Mouse (Mus musculus): Measurements from ENCODE around the gene Gm21970.

Gene Gm21970

GRCm38 (mm10) chr16:91391421-91391820, at the start of gene Gm21970:
TSS of gene Gm21970 (plus strand) at chr16:91391721.
- DNase-seq (ENCODE audit: low read depth, low spot score): no peak

GRCm38 (mm10) chr16:91346491-91346890, 45.0 kb upstream of the Gm21970 start:
- no peak for DNase-seq (ENCODE audit: low read depth, low spot score)

GRCm38 (mm10) chr16:91347491-91348263, 43.8 kb upstream of the Gm21970 start:
- no peak for DNase-seq (ENCODE audit: low read depth, low spot score)

GRCm38 (mm10) chr16:91348264-91348565, 43.3 kb upstream of the Gm21970 start:
- no peak for DNase-seq (ENCODE audit: low read depth, low spot score)

GRCm38 (mm10) chr16:91348588-91349330, 42.8 kb upstream of the Gm21970 start:
- DNase-seq (ENCODE audit: low read depth, low spot score): no peak

GRCm38 (mm10) chr16:91352084-91352562, 39.4 kb upstream of the Gm21970 start:
- peak; percentile 91 for DNase-seq (ENCODE audit: low read depth, low spot score)

- DNase-seq (ENCODE audit: low read depth, low spot score): peak; percentile 94
Measured at GRCm38 (mm10) chr16:91352749-91353148, 38.8 kb upstream of the Gm21970 start.

- no peak for DNase-seq (ENCODE audit: low read depth, low spot score)
Measured at GRCm38 (mm10) chr16:91353177-91353576, 38.3 kb upstream of the Gm21970 start.

- DNase-seq (ENCODE audit: low read depth, low spot score): no peak
Measured at GRCm38 (mm10) chr16:91353638-91354037, 37.9 kb upstream of the Gm21970 start.

GRCm38 (mm10) chr16:91354599-91354998, 36.9 kb upstream of the Gm21970 start:
- DNase-seq (ENCODE audit: low read depth, low spot score): no peak

- no peak for DNase-seq (ENCODE audit: low read depth, low spot score)
Measured at GRCm38 (mm10) chr16:91355160-91355559, 36.4 kb upstream of the Gm21970 start.

GRCm38 (mm10) chr16:91356760-91357525, 34.6 kb upstream of the Gm21970 start:
- no peak for DNase-seq (ENCODE audit: low read depth, low spot score)

- no peak for DNase-seq (ENCODE audit: low read depth, low spot score)
Measured at GRCm38 (mm10) chr16:91357526-91357900, 34.0 kb upstream of the Gm21970 start.

GRCm38 (mm10) chr16:91358555-91358954, 33.0 kb upstream of the Gm21970 start:
- DNase-seq (ENCODE audit: low read depth, low spot score): peak; percentile 88

- DNase-seq (ENCODE audit: low read depth, low spot score): peak; percentile 21
Measured at GRCm38 (mm10) chr16:91359531-91359930, 32.0 kb upstream of the Gm21970 start.

- no peak for DNase-seq (ENCODE audit: low read depth, low spot score)
Measured at GRCm38 (mm10) chr16:91360162-91360561, 31.4 kb upstream of the Gm21970 start.

- no peak for DNase-seq (ENCODE audit: low read depth, low spot score)
Measured at GRCm38 (mm10) chr16:91362006-91362405, 29.5 kb upstream of the Gm21970 start.

- DNase-seq (ENCODE audit: low read depth, low spot score): peak; percentile 88
Measured at GRCm38 (mm10) chr16:91362616-91363272, 28.8 kb upstream of the Gm21970 start.

- peak; percentile 93 for DNase-seq (ENCODE audit: low read depth, low spot score)
Measured at GRCm38 (mm10) chr16:91363483-91363882, 28.0 kb upstream of the Gm21970 start.

- DNase-seq (ENCODE audit: low read depth, low spot score): no peak
Measured at GRCm38 (mm10) chr16:91366567-91366966, 25.0 kb upstream of the Gm21970 start.

GRCm38 (mm10) chr16:91367066-91367465, 24.5 kb upstream of the Gm21970 start:
- no peak for DNase-seq (ENCODE audit: low read depth, low spot score)
